In genomic region chr15:100783244-100783987, GRCm38 (mm10) we compare ENCODE assay signal across 1 mouse cellular context.
A peak's percentile ranks its signal among the peaks of the same experiment; 100 is the strongest.
TF ChIP-seq lines count a peak whose summit lies in the region.

No protein-coding gene starts in this region.

TF ChIP-seq in MEL, 35 proteins besides CTCF, POLR2A, EP300 and RAD21:
- no peak for TF ChIP-seq POLR2AphosphoS5 (IDR thresholded peaks at IDR 0.05; ENCODE audit: borderline replicate concordance, low read depth, low read length)
- TF ChIP-seq MAX (IDR thresholded peaks at IDR 0.05; ENCODE audit: low read length) = no peak
- TF ChIP-seq SMC3 (IDR thresholded peaks at IDR 0.05; ENCODE audit: low read depth, low read length) = peak; percentile 12; the same call in 1 of the 2 replicates
